Mouse (Mus musculus) ovary, postnatal 36 days (tissue): Measurements from ENCODE around the gene Baiap2l2.
"Not testable (repeated sequence)": the region's sequence is repeated elsewhere in the genome, so short reads cannot be mapped to it uniquely, and the experiment has no call there.

Experiments used
- DNase-seq: peaks from one replicate; pipeline ENCODE4 v3.0.0; 2022; ENCODE audit warnings: low spot score, mixed read lengths

Gene Baiap2l2

DNA sequence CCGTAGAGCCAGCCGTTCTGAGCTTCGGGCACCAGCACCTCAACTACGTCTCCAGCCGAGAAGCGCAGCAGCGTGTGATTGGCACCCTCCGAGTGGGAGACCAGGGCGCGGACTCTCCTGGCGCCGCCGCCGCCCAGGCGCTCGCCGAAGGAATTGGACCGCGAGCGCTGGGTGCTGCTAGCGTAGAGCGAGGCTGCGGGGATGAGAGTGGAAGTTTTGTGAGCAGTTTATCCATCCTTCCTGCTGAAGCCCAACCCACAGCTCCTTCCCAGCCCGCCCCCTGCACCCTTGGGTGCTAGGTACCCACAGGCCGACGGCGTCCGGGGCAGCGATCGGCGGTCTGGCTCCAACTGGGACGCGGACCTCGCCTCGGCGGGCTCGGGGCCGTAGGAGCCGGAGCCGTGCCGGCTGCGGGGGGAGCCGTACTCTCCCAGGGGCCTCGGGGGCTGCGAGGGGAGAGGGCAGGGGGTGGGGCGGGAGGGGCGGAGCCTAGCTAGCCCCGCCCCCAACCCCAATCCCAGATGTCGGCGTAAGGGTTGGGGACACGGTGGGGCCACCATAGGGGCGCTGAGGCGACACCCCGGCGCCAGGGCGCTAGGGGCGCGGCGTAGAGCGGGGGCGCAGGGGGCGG is 24.1 kb downstream of the Baiap2l2 start:
- DNase-seq = peak; percentile 50

- DNase-seq = peak; percentile 17
Observed at GRCm38 (mm10) chr15:79258521-79258920, 26.8 kb downstream of the Baiap2l2 start.

DNA sequence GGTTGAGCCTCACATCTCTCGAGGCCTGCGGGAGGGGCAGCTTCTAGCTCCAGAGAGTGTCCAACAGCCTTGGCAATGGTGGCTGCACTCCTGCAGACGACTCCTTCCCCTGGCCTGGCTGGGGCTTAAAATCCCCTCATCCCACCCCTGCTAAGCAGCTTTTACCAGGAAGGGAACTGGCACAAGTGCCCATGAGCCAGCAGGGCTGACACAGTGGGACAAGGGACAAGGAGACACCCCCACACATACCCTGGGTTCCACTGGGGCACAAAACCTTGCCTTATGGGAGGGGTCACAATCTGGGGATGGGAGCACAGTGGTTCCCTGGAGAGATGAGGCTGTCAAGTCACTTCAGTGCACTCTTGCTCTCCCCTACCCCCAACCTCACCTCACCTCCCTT is 30.7 kb downstream of the Baiap2l2 start, which contains the start of gene Slc16a8:
Gene Slc16a8 (minus strand): TSS at position 101 of the 400 bp plus-strand sequence.
- no peak for DNase-seq

- DNase-seq = no peak
Observed at GRCm38 (mm10) chr15:79252580-79252979, 32.8 kb downstream of the Baiap2l2 start.

DNA sequence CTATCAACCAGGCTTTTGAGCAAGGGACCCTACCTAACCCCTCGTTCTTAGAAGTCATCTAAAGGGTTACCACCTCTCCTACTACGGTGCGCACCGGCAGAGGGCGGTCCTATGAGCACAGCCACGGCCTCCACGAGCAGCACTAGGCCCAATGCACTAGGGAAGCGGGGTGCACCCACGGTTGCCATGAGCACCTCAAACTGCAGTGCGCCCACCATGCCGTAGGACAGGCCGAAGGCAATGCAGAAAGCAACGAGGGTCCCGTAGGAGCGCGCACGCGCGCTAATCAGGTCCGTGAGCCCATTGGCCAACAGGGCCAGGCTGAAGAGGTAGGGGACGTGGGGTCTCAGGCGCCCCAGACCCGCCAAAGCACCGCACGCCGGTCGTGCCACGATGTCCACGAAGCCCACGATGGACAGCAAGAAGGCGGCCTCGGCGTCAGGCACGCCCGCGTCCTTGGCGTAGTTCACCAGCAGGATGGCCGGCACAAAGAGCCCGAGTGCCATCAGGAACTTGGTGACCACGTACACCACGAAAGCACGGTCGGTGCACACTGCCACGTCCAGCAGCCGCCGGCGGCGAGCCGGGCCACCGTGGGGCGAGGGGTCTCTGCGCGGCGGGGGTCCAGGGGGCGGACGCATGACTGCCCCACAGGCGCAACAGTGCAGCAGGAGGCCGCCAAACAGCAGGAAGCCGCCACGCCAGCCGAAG is 33.4 kb downstream of the Baiap2l2 start:
- peak; percentile 31 for DNase-seq

- DNase-seq = no peak
Observed at GRCm38 (mm10) chr15:79251168-79251567, 34.2 kb downstream of the Baiap2l2 start.

- DNase-seq = no peak
Observed at GRCm38 (mm10) chr15:79250236-79250635, 35.1 kb downstream of the Baiap2l2 start.

- DNase-seq = no peak
Observed at GRCm38 (mm10) chr15:79245321-79245720, 40.0 kb downstream of the Baiap2l2 start.

DNA sequence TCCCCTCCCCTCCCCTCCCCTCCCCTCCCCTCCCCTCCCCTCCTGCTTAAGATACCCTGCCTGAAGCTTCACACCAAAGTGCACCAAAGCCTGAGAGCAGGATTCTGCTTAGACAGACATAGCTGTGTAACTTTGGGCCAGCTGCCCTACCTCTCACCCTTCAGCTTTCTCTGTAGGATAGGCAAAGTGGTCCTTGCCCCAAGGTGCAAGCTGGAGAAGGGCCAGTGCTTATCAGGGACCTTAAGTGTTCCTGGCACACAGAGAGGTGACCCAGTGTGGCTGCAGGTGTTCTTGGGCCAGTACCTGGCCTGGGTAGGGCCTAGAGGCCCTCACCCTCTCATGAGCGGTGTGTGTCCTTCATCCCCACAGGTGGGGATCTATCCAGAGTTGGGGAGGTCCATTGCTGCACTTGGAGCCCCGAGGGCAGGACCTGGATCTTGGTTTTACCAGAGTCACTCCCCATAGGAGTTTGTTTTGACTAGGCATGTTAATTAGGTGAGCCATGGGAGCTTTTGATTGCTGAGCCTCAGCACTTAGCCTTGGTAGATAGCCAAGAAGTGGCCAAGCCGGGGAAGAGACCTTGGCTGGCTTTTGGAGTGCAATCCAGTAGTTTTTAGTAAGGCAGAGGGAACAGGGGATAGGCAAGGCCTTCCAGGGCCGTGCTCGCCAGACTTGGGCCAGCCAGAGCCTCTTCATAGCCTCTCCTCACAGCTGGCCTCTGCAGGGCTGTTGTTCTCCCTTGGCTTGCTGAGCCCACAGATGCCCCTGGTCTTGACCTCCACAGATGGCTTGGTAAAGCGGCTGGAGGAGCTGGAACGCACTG is 41.1 kb downstream of the Baiap2l2 start:
- peak; percentile 63 for DNase-seq

DNA sequence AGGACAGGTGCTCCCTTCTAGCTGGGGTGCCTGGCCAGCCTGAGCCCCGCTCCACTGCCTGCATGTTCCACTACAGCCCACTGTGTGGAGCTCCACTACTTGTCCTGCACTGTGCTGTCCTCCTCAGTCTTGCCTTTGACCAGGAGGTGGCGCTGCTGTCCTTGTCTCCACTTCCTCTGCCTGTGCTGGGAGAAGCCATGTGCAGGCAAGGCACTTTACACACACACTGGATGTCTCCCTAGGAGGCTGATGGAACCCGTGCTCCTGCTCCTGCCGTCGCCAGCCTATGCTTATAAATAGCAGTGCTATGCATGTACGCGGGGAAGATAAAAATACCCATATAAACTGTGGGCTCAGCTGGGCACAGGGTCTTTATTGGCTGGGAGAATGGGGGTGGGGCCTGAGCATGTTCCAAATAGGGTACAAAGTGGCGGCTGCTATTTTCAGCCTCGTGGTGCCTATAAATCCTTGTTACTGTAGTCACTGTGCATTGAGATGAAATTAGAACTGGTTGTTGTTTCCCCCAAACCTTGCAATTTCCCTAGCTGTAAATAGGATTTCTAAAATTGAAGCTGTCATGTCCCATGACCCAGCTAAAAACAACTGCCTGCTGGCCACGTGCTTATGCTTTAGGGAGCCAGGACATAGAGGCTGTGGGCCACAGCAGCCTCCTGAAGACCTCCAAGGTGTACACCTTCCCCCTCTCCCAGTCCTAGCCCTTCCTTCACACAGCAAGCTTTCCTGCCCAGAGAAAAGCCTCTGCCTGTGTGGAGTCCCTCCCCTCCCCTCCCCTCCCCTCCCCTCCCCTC is 41.9 kb downstream of the Baiap2l2 start:
- DNase-seq = peak; percentile 93

DNA sequence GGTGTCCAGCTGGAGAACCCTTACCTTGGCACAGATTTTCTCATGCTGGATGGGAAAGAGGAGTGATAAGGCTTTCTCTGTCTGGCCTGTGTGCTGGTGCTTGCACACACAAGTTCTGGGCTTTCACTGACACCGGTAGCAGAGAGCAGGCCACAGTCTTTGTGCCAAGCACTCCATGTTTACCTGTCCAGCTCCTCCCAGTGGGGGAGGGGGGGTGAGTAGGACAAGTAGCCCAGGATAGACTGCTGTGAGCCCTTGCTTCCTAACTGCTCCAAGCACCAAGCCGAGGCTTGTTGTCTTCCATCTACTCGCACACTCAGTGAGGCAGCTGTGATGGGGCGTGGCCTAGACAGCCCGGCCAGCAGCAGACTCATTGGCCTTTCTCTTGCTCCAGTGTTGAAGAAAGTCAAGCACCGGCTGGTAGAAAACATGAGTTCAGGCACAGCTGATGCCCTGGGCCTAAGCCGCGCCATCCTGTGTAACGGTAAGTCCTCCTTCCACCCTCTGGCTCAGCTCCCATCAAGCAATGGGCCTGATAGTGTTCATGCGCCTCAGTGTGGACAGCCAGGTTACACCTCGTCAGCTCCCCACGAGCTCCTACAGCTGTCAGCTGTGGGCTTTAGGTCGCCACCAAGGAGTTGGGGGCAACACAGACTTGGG is 42.6 kb downstream of the Baiap2l2 start:
- no peak for DNase-seq

GRCm38 (mm10) chr15:79238036-79238435 is 47.3 kb downstream of the Baiap2l2 start:
- no peak for DNase-seq

GRCm38 (mm10) chr15:79235268-79235667 is 50.1 kb downstream of the Baiap2l2 start:
- no peak for DNase-seq

- peak; percentile 84 for DNase-seq
Observed at GRCm38 (mm10) chr15:79229058-79229821, 56.1 kb downstream of the Baiap2l2 start, which contains the start of the genes Pick1 and Gm49486. Gene Pick1, plus strand, starts transcription at chr15:79229173. Gene Gm49486, plus strand, starts transcription at chr15:79229391.

DNA sequence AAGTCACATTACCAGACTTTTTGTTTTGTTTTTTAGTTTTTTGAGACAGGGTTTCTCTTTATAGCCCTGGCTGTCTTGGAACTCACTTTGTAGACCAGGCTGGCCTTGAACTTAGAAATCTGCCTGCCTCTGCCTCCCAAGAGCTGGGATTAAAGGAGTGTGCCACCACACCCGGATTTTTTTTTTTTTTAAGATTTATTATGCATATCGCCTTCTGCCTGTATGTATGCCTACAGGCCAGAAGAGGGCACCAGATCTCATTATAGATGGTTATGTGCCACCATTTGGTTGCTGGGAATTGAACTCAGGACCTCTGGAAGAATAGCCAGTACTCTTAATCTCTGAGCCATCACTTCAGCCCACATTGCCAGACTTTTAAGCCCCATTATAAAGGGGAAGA is 59.6 kb downstream of the Baiap2l2 start:
- DNase-seq = not testable (repeated sequence)

- peak; percentile 65 for DNase-seq
Observed at GRCm38 (mm10) chr15:79224685-79225084, 60.7 kb downstream of the Baiap2l2 start.

- no peak for DNase-seq
Observed at GRCm38 (mm10) chr15:79223641-79224040, 61.7 kb downstream of the Baiap2l2 start.

GRCm38 (mm10) chr15:79219572-79219971 is 65.8 kb downstream of the Baiap2l2 start:
- DNase-seq = no peak

- DNase-seq = no peak
Observed at GRCm38 (mm10) chr15:79216191-79216590, 69.1 kb downstream of the Baiap2l2 start.

DNA sequence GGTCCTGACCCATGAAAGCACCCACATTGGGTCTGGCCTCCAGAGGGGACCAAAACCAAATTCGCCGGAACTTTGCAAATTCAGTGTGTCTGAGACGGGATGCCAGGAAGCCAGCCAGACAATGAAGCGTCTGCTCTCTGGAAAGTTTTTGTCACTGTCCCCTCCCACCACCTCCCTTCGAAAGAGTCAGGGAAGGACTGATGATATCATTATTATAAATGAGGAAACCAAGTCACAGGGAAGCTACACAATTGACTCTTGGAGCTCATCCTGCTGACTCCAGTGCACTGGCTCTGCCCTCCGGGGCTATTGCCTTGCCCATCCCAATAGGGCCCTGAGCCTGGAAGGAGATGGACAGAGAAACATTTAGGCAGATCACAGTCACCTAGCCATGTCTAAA is 71.7 kb downstream of the Baiap2l2 start:
- DNase-seq = no peak
